Mouse (Mus musculus) lung, postnatal 0 days (tissue): ENCODE measurements around the gene Cdh13.

Source experiments
- CTCF ChIP-seq: IDR thresholded peaks from 2 replicates; pipeline ENCODE4 v1.5.1; 2016; ENCODE audit warnings: antibody characterized with exemption, mild to moderate bottlenecking
- EP300 ChIP-seq: IDR thresholded peaks from 2 replicates; pipeline ENCODE4 v1.6.1; 2016; ENCODE audit warnings: antibody characterized with exemption, mild to moderate bottlenecking, control low read depth

DNA sequence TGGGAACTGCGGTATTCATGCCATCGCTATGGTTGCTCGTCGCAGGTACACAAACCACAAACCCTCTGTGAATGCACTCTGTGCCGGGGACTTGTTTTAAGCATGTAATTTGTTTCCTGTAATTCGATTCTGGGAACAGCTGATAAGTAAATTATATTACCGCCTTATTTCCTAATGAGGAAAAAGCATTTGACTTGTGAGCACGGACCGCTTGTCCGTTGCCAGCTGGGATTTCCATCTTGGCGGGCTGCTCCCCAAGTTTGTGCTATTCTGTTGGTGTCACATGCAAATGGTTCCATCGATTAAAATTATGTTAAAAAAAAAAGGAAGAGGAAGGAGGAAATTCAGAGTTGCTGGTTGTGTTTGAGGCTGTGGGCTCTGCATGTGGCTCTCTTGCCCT is 569.3 kb downstream of the Cdh13 start:
- TF ChIP-seq CTCF: no peak
- TF ChIP-seq EP300: no peak
